ENCODE assay signal across 8 mouse cellular contexts in the genomic region with DNA sequence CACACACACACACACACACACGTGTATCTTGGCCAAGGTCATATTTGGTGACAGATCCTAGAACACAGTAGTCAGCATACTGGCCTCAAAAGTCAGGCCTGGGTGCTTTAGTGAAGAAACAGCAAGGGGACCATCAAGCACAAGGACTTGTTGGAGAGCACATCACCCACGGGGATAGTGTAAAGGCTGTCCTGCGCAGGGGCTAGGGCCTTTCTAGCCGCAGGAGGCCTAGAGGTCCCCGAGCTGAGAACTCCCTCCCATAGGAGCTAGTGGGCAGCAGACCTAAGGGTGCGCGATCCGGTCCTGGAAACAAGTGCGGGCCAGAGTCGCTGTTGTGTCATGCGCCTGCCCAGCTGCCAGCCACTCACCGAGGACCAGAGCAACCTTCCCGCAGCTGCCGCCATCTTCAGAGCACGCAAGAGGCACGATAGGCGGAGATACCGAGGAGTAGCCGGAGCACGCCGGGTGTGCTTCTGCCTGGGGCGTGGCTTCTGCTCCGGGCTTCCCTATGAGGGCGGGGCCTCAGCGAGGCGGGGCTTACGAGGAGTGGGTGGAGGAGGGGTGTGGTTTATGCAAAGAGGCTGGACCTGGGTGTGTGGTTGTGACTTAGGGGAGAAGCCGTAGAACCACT. TPM values are rescaled to one million over a fixed set of nuclear protein-coding genes. Genes with fewer than 3 reads are reported as not detected.
DNase-seq lines count a peak whose midpoint lies in the region; ATAC-seq lines count a peak whose summit lies in the region.

A gene (minus strand): TSS at position 493 of the 631 bp plus-strand sequence.

- peak within 1 kb of the TSS; percentile 76 for H3K4me2 ChIP-seq in heart, embryonic 13.5 days
- H3K4me2 ChIP-seq in liver, embryonic 12.5 days = peak within 1 kb of the TSS; percentile 76
- peak within 1 kb of the TSS; percentile 68 for H3K4me2 ChIP-seq in stomach, embryonic 15.5 days

- H3K27me3 ChIP-seq in heart, embryonic 13.5 days (replicated peaks) = no peaks in the 10 kb centered on the region
- no peaks in the 10 kb centered on the region for H3K27me3 ChIP-seq in liver, embryonic 12.5 days (replicated peaks)
- no peaks in the 10 kb centered on the region for H3K27me3 ChIP-seq in stomach, embryonic 15.5 days (replicated peaks)

- peak; percentile 96 for DNase-seq in CD4-positive helper T cell, adult 2 months (ENCODE audit: low read depth, low spot score)
- DNase-seq in brain, embryonic 18.5 days (ENCODE audit: low read depth, low spot score) = peak; percentile 77
- peak; percentile 97 for DNase-seq in kidney, postnatal 10 days
- peak; percentile 98 to 99 for DNase-seq in natural killer cell, adult 2 months (ENCODE audit: low spot score in 2 of 2)

- H3K27ac ChIP-seq in heart, embryonic 13.5 days (replicated peaks) = peak within 1 kb of the TSS; percentile 91
- H3K27ac ChIP-seq in liver, embryonic 12.5 days = peak within 1 kb of the TSS; percentile 96
- H3K27ac ChIP-seq in stomach, embryonic 15.5 days = peak within 1 kb of the TSS; percentile 85

- no peaks in the 10 kb centered on the region for H3K9me3 ChIP-seq in heart, embryonic 13.5 days
- H3K9me3 ChIP-seq in liver, embryonic 12.5 days (replicated peaks) = no peaks in the 10 kb centered on the region
- H3K9me3 ChIP-seq in stomach, embryonic 15.5 days = no peaks in the 10 kb centered on the region

- peaks cover 26% of the 10 kb centered on the region for H3K4me1 ChIP-seq in heart, embryonic 13.5 days
- peaks cover 48% of the 10 kb centered on the region for H3K4me1 ChIP-seq in liver, embryonic 12.5 days
- H3K4me1 ChIP-seq in stomach, embryonic 15.5 days = peaks cover 4% of the 10 kb centered on the region; the same call in 1 of the 2 replicates

- peaks cover 29% of the 10 kb centered on the region for H3K36me3 ChIP-seq in heart, embryonic 13.5 days
- H3K36me3 ChIP-seq in liver, embryonic 12.5 days = peaks cover 38% of the 10 kb centered on the region
- peaks cover 9% of the 10 kb centered on the region for H3K36me3 ChIP-seq in stomach, embryonic 15.5 days

- ATAC-seq in erythroid progenitor cell, adult 5-6 weeks (replicated peaks; ENCODE audit: low FRiP score, poor library complexity, severe bottlenecking) = peak; percentile 91
- ATAC-seq in heart, embryonic 13.5 days (ENCODE audit: extremely low read depth, insufficient number of reproducible peaks, low FRiP score, low TSS enrichment) = peak; percentile 96
- ATAC-seq in liver, embryonic 12.5 days = peak; percentile 92
- peak; percentile 97 for ATAC-seq in stomach, embryonic 15.5 days (ENCODE audit: insufficient read depth, low FRiP score, low read depth)

- H3K9ac ChIP-seq in heart, embryonic 13.5 days = peak within 1 kb of the TSS; percentile 88
- H3K9ac ChIP-seq in liver, embryonic 12.5 days = peak within 1 kb of the TSS; percentile 91
- H3K9ac ChIP-seq in stomach, embryonic 15.5 days = peak within 1 kb of the TSS; percentile 60

- whole genome bisulfite sequencing in heart, embryonic 13.5 days = under 1% methylated on average over 28 of the region's 28 CpGs
- under 1% methylated on average over 28 of the region's 28 CpGs for WGBS in liver, embryonic 12.5 days (ENCODE audit: insufficient replicate concordance)
- WGBS in stomach, embryonic 15.5 days = under 1% methylated on average over 28 of the region's 28 CpGs

- peak within 1 kb of the TSS; percentile 82 for H3K4me3 ChIP-seq in heart, embryonic 13.5 days
- H3K4me3 ChIP-seq in liver, embryonic 12.5 days = peak within 1 kb of the TSS; percentile 92
- peak within 1 kb of the TSS; percentile 83 for H3K4me3 ChIP-seq in stomach, embryonic 15.5 days (replicated peaks)

RNA-seq across cellular contexts. Expression of the gene that starts here (rescaled TPM):
- 158 and 178 TPM in 2 replicates for total RNA-seq in erythroid progenitor cell, adult 5-6 weeks (2015; ENCODE audit: low replicate concordance)
- 104 and 105 TPM in 2 replicates for total RNA-seq in erythroid progenitor cell, adult 5-6 weeks (2017; ENCODE audit: low replicate concordance)
- 159 and 171 TPM in 2 replicates for polyA plus RNA-seq in heart, embryonic 13.5 days (2015; fragmentation: Nextera tagmentation; extraction: Ambion mirVana)
- polyA plus RNA-seq in liver, embryonic 12.5 days (2016; fragmentation: Nextera tagmentation; extraction: Ambion mirVana) = 417 TPM in 2 replicates
- 122 and 128 TPM in 2 replicates for polyA plus RNA-seq in stomach, embryonic 15.5 days (2015; fragmentation: Nextera tagmentation; extraction: Ambion mirVana)

Comparison
In these comparisons a context has a peak if more than half of its experiments do, and no peak if none do; other contexts are left out.
1. Peak in every context shown above with its lines: DNase-seq, ATAC-seq, H3K4me3 ChIP-seq and H3K27ac ChIP-seq.